Mouse (Mus musculus): ENCODE data around the gene Gabrd.
"Not testable (repeated sequence)": the region's sequence is repeated elsewhere in the genome, so short reads cannot be mapped to it uniquely, and the experiment has no call there.

The Gabrd gene

GRCm38 (mm10) chr4:155397511-155398221 lies at the start of gene Gabrd:
Gene Gabrd (minus strand): TSS chr4:155398112.
- DNase-seq (ENCODE audit: low read depth, low spot score), result peak; percentile 68

GRCm38 (mm10) chr4:155442808-155443207 lies 44.9 kb upstream of the Gabrd start:
- no peak for DNase-seq (ENCODE audit: low read depth, low spot score)

- DNase-seq (ENCODE audit: low read depth, low spot score), result no peak
Observed at GRCm38 (mm10) chr4:155433993-155434392, 36.1 kb upstream of the Gabrd start.

GRCm38 (mm10) chr4:155432358-155432757 lies 34.4 kb upstream of the Gabrd start:
- no peak for DNase-seq (ENCODE audit: low read depth, low spot score)

- DNase-seq (ENCODE audit: low read depth, low spot score), result no peak
Observed at GRCm38 (mm10) chr4:155429202-155429601, 31.3 kb upstream of the Gabrd start.

GRCm38 (mm10) chr4:155428442-155428841 lies 30.5 kb upstream of the Gabrd start:
- DNase-seq (ENCODE audit: low read depth, low spot score), result no peak

GRCm38 (mm10) chr4:155426272-155426671 lies 28.4 kb upstream of the Gabrd start:
- DNase-seq (ENCODE audit: low read depth, low spot score), result no peak

GRCm38 (mm10) chr4:155423988-155424387 lies 26.1 kb upstream of the Gabrd start:
- no peak for DNase-seq (ENCODE audit: low read depth, low spot score)

GRCm38 (mm10) chr4:155421412-155422370 lies 23.8 kb upstream of the Gabrd start:
- not testable (repeated sequence) for DNase-seq (ENCODE audit: low read depth, low spot score)

- no peak for DNase-seq (ENCODE audit: low read depth, low spot score)
Observed at GRCm38 (mm10) chr4:155420137-155420536, 22.2 kb upstream of the Gabrd start.

GRCm38 (mm10) chr4:155414656-155415235 lies 16.8 kb upstream of the Gabrd start:
- no peak for DNase-seq (ENCODE audit: low read depth, low spot score)

- DNase-seq (ENCODE audit: low read depth, low spot score), result no peak
Observed at GRCm38 (mm10) chr4:155413641-155414335, 15.9 kb upstream of the Gabrd start.

GRCm38 (mm10) chr4:155412124-155412523 lies 14.2 kb upstream of the Gabrd start:
- no peak for DNase-seq (ENCODE audit: low read depth, low spot score)

- DNase-seq (ENCODE audit: low read depth, low spot score), result peak; percentile 91
Observed at GRCm38 (mm10) chr4:155409058-155409776, 11.3 kb upstream of the Gabrd start, which contains the start of gene Cfap74. Gene Cfap74 (plus strand): TSS chr4:155409190.

- no peak for DNase-seq (ENCODE audit: low read depth, low spot score)
Observed at GRCm38 (mm10) chr4:155408695-155409057, 10.8 kb upstream of the Gabrd start.

- DNase-seq (ENCODE audit: low read depth, low spot score), result no peak
Observed at GRCm38 (mm10) chr4:155402489-155402888, 4.6 kb upstream of the Gabrd start.

- no peak for DNase-seq (ENCODE audit: low read depth, low spot score)
Observed at GRCm38 (mm10) chr4:155401121-155401520, 3.2 kb upstream of the Gabrd start.

- DNase-seq (ENCODE audit: low read depth, low spot score), result no peak
Observed at GRCm38 (mm10) chr4:155398222-155398540, 269 bp upstream of the Gabrd start.

- no peak for DNase-seq (ENCODE audit: low read depth, low spot score)
Observed at GRCm38 (mm10) chr4:155396751-155397150, 1.2 kb downstream of the Gabrd start.

GRCm38 (mm10) chr4:155395471-155395870 lies 2.4 kb downstream of the Gabrd start:
- no peak for DNase-seq (ENCODE audit: low read depth, low spot score)

GRCm38 (mm10) chr4:155387166-155387565 lies 10.7 kb downstream of the Gabrd start:
- no peak for DNase-seq (ENCODE audit: low read depth, low spot score)

All from mesoderm, embryonic 11.5 days (tissue).